Mouse (Mus musculus): Measurements from ENCODE around the gene Selenon. TPM values are rescaled to one million over a fixed set of nuclear protein-coding genes. Genes with fewer than 3 reads are reported as not detected.

Gene Selenon
- 4.6 and 5.9 TPM in 2 replicates for polyA plus RNA-seq (2015; fragmentation: Nextera tagmentation; extraction: Ambion mirVana)

GRCm38 (mm10) chr4:134551494-134552316 lies at the start of gene Selenon:
TSS of gene Selenon (minus strand) at chr4:134552166.

GRCm38 (mm10) chr4:134534932-134535786 lies 16.8 kb downstream of the Selenon start, which contains the start of gene Mtfr1l:
TSS of gene Mtfr1l (minus strand) at chr4:134535387.

GRCm38 (mm10) chr4:134510845-134511411 lies 41.0 kb downstream of the Selenon start, which contains the start of gene Aunip:
TSS of gene Aunip (plus strand) at chr4:134510999.

GRCm38 (mm10) chr4:134496595-134497210 lies 55.3 kb downstream of the Selenon start, which contains the start of gene Paqr7:
TSS of gene Paqr7 (plus strand) at chr4:134496697.

Other genes with a start within 250 kb of the Selenon start
- 0.41 and 0.76 TPM in 2 replicates for gene Trim63, start 237.0 kb downstream of the Selenon start, polyA plus RNA-seq (2015; fragmentation: Nextera tagmentation; extraction: Ambion mirVana)
- 0.57 and 0.70 TPM in 2 replicates for gene Slc30a2, start 209.0 kb downstream of the Selenon start, polyA plus RNA-seq (2015; fragmentation: Nextera tagmentation; extraction: Ambion mirVana)
- 0.38 and 0.48 TPM in 2 replicates for gene Extl1, start 168.3 kb downstream of the Selenon start, polyA plus RNA-seq (2015; fragmentation: Nextera tagmentation; extraction: Ambion mirVana)
- 4.3 and 6.0 TPM in 2 replicates for gene Pafah2, start 155.8 kb downstream of the Selenon start, polyA plus RNA-seq (2015; fragmentation: Nextera tagmentation; extraction: Ambion mirVana)
- gene Stmn1, start 83.8 kb downstream of the Selenon start, polyA plus RNA-seq (2015; fragmentation: Nextera tagmentation; extraction: Ambion mirVana), result 682 and 691 TPM in 2 replicates
- gene Paqr7, start 55.5 kb downstream of the Selenon start, polyA plus RNA-seq (2015; fragmentation: Nextera tagmentation; extraction: Ambion mirVana), result 5.9 and 7.2 TPM in 2 replicates
- 19.1 and 23.5 TPM in 2 replicates for gene Aunip, start 41.2 kb downstream of the Selenon start, polyA plus RNA-seq (2015; fragmentation: Nextera tagmentation; extraction: Ambion mirVana)
- gene Mtfr1l, start 16.8 kb downstream of the Selenon start, polyA plus RNA-seq (2015; fragmentation: Nextera tagmentation; extraction: Ambion mirVana), result 58.8 and 62.0 TPM in 2 replicates
- 2.6 and 3.4 TPM in 2 replicates for gene Man1c1, start 152.1 kb upstream of the Selenon start, polyA plus RNA-seq (2015; fragmentation: Nextera tagmentation; extraction: Ambion mirVana)
- gene Ldlrap1, start 215.9 kb upstream of the Selenon start, polyA plus RNA-seq (2015; fragmentation: Nextera tagmentation; extraction: Ambion mirVana), result 26.5 and 28.4 TPM in 2 replicates

All from spleen, postnatal 0 days (tissue).